Mouse (Mus musculus): ENCODE results near the gene Pdss2. TPM values are rescaled to one million over a fixed set of nuclear protein-coding genes. Genes with fewer than 3 reads are reported as not detected.

Pdss2 gene
- polyA plus RNA-seq (2012; rRNA removed) = 5.0 and 5.5 TPM in 2 replicates

GRCm38 (mm10) chr10:43220910-43221625 lies at the start of gene Pdss2:
Gene Pdss2, plus strand, starts transcription at chr10:43221486.

GRCm38 (mm10) chr10:43174326-43175155 lies 46.7 kb upstream of the Pdss2 start, which contains the start of the genes Sobp and 9030612E09Rik:
Gene Sobp, minus strand, starts transcription at chr10:43174530.
Gene 9030612E09Rik, plus strand, starts transcription at chr10:43174704.

GRCm38 (mm10) chr10:43478751-43479435 lies 257.6 kb downstream of the Pdss2 start, which contains the start of gene Bend3:
Gene Bend3, plus strand, starts transcription at chr10:43478831.

Other genes with a start within 250 kb of the Pdss2 start
- gene Sobp, start 47.0 kb upstream of the Pdss2 start, polyA plus RNA-seq (2012; rRNA removed) = 0.01 and 0.02 TPM in 2 replicates
- gene 9030612E09Rik, start 46.8 kb upstream of the Pdss2 start, polyA plus RNA-seq (2012; rRNA removed) = 0.01 TPM in 1 of 2 replicates, not detected in the other

Data from liver, embryonic 18 days (tissue).